Mouse (Mus musculus) embryonic stem cell, embryonic (primary cell): ENCODE results near the gene Cyp2d40.
"Not testable (repeated sequence)": the region's sequence is repeated elsewhere in the genome, so short reads cannot be mapped to it uniquely, and the experiment has no call there.

ENCODE experiments used
- CTCF ChIA-PET, 4 experiments: fragments of 300-600 bp in 2 of 4; fragments of 350-600 bp in 2 of 4; sonication (Branson Sonifier 250); formaldehyde crosslinking; loops; one replicate each; lab custom pipeline; 2022; ENCODE audit warnings: inconsistent platforms in 2 of 4; lab: Charles Lee
- POLR2A ChIA-PET, 4 experiments: fragments of 300-600 bp in 2 of 4; fragments of 350-600 bp in 2 of 4; sonication (Branson Sonifier 250); formaldehyde crosslinking; loops; one replicate each; lab custom pipeline; 2022; ENCODE audit warnings: antibody characterized with exemption in 4 of 4, inconsistent platforms in 1 of 4; lab: Charles Lee

Cyp2d40 gene

GRCm38 (mm10) chr15:82763631-82764420, at the start of gene Cyp2d40:
Gene Cyp2d40 (minus strand): TSS chr15:82764183.
- ChIA-PET CTCF (no interaction called here), POLR2A (no interaction called here)

GRCm38 (mm10) chr15:82810556-82810955, 46.6 kb upstream of the Cyp2d40 start:
- POLR2A ChIA-PET: interaction anchor here in 2 of 4 experiments (0.6 to 1.0 kb wide), 3 partner anchors 11 to 70 kb away, joined by 3 read pairs; no protein-coding TSS in a partner anchor
- CTCF ChIA-PET: no interaction called here

GRCm38 (mm10) chr15:82809511-82809910, 45.5 kb upstream of the Cyp2d40 start:
- POLR2A ChIA-PET: interaction anchor here in 2 of 4 experiments (0.6 to 1.0 kb wide), 2 partner anchors 57 to 247 kb away, joined by 3 to 6 read pairs; no protein-coding TSS in a partner anchor
- CTCF ChIA-PET: no interaction called here

GRCm38 (mm10) chr15:82806969-82807763, 43.2 kb upstream of the Cyp2d40 start:
- POLR2A ChIA-PET: interaction anchor here in 3 of 4 experiments (0.6 to 1.6 kb wide), 7 partner anchors 12 to 474 kb away, joined by 3 to 4 read pairs (median 3); partner anchors contain the start of gene Poldip3 (in 1 of the 3)
- CTCF ChIA-PET: interaction anchor here in 2 of 4 experiments (0.7 to 1.1 kb wide), 3 partner anchors 21 to 787 kb away, joined by 3 to 7 read pairs (median 4); no protein-coding TSS in a partner anchor

- ChIA-PET CTCF (interaction anchor here (0.5 to 2.7 kb wide), 52 partner anchors 10 to 1267 kb away, joined by 3 to 11 read pairs (median 4); partner anchors contain the start of genes Cyp2d26 (in 1 of the 4), Ndufa6 (in 1 of the 4), Nfam1 (in 1 of the 4) and Wbp2nl (in 1 of the 4)), POLR2A (interaction anchor here (0.5 to 1.5 kb wide), 11 partner anchors 9 to 344 kb away, joined by 3 to 5 read pairs (median 3); partner anchors contain the start of genes Poldip3 (in 1 of the 4) and Tcf20 (in 1 of the 4))
These were observed 41.0 kb upstream of the Cyp2d40 start for GRCm38 (mm10) chr15:82804708-82805639.

GRCm38 (mm10) chr15:82795936-82796440, 32.0 kb upstream of the Cyp2d40 start:
- ChIA-PET CTCF (no interaction called here), POLR2A (no interaction called here)

GRCm38 (mm10) chr15:82794277-82794676, 30.3 kb upstream of the Cyp2d40 start, which contains the start of gene Cyp2d26:
Gene Cyp2d26 (minus strand): TSS chr15:82794294.
- CTCF ChIA-PET: interaction anchor here in 2 of 4 experiments (1.2 to 1.4 kb wide), 2 partner anchors 11 kb away, joined by 3 to 4 read pairs; no protein-coding TSS in a partner anchor
- POLR2A ChIA-PET: no interaction called here

GRCm38 (mm10) chr15:82793868-82794267, 29.9 kb upstream of the Cyp2d40 start:
- CTCF ChIA-PET: interaction anchor here in 1 of 4 experiments (1.2 kb wide), 1 partner anchor 11 kb away, joined by 3 read pairs; no protein-coding TSS in a partner anchor
- POLR2A ChIA-PET: no interaction called here

- ChIA-PET POLR2A (no interaction called here), CTCF (interaction anchor here in 1 of 4 experiments (1.2 kb wide), 1 partner anchor 12 kb away, joined by 3 read pairs; no protein-coding TSS in a partner anchor)
These were observed 29.5 kb upstream of the Cyp2d40 start for GRCm38 (mm10) chr15:82793454-82793853.

- ChIA-PET CTCF (interaction anchor here in 1 of 4 experiments (1.5 kb wide), 1 partner anchor 293 kb away, joined by 3 read pairs; no protein-coding TSS in a partner anchor), POLR2A (no interaction called here)
These were observed 28.6 kb upstream of the Cyp2d40 start for GRCm38 (mm10) chr15:82792566-82792965.

- ChIA-PET CTCF (no interaction called here), POLR2A (no interaction called here)
These were observed 20.6 kb upstream of the Cyp2d40 start for GRCm38 (mm10) chr15:82784581-82784980.

GRCm38 (mm10) chr15:82783800-82784199, 19.8 kb upstream of the Cyp2d40 start:
- POLR2A ChIA-PET: interaction anchor here in 1 of 4 experiments (0.6 kb wide), 1 partner anchor 1314 kb away, joined by 8 read pairs; no protein-coding TSS in a partner anchor
- CTCF ChIA-PET: no interaction called here

- POLR2A ChIA-PET, CTCF ChIA-PET: not testable (repeated sequence)
These were observed 13.9 kb upstream of the Cyp2d40 start for GRCm38 (mm10) chr15:82777856-82778255.

GRCm38 (mm10) chr15:82765943-82766342, 2.0 kb upstream of the Cyp2d40 start:
- ChIA-PET POLR2A (no interaction called here), CTCF (no interaction called here)

GRCm38 (mm10) chr15:82764881-82765280, 898 bp upstream of the Cyp2d40 start:
- ChIA-PET POLR2A (no interaction called here), CTCF (no interaction called here)

- CTCF ChIA-PET: no interaction called here
- POLR2A ChIA-PET: no interaction called here
These were observed 15.8 kb downstream of the Cyp2d40 start for GRCm38 (mm10) chr15:82748141-82748540.

- POLR2A ChIA-PET: no interaction called here
These were observed 16.5 kb downstream of the Cyp2d40 start for GRCm38 (mm10) chr15:82747516-82747915.

More at GRCm38 (mm10) chr15:82747516-82747915, 16.5 kb downstream of the Cyp2d40 start:
- CTCF ChIA-PET: no interaction called here
